ENCODE assay signal across 14 mouse cellular contexts in the genomic region with DNA sequence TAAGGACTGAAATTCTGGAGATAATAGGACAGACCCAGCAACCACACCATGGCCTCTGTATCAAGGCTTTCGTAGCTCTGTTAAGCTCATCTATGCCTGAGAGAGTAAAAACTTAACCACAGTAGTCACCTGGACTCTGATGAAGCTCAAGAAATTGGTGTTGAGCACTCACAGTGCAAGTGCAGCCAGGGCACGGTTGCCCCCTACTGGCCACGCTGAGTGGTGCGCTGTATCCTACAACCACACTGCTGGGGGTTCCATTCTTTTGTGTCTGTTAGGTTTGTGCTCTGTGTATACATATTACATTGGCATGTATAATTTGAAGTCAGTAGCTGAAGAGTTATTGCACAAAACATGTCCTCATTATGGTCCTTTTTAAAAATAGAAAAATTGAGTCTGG. TPM values are rescaled to one million over a fixed set of nuclear protein-coding genes. Genes with fewer than 3 reads are reported as not detected.
DNase-seq lines count a peak whose midpoint lies in the region; ATAC-seq and TF ChIP-seq lines count a peak whose summit lies in the region.
"Had no signal": no experiment of that assay in that cellular context is flagged by ENCODE, and none has a peak within 500 bp of the region (broad histone marks: within the 10 kb centered on the region; RNA-seq: fewer than 3 reads in every experiment).

No protein-coding gene starts in this region.

- no peaks in the 10 kb centered on the region for H3K4me1 ChIP-seq in cerebellum, adult 2 months (ENCODE audit: control insufficient read depth, insufficient read depth, low read length)
- H3K4me1 ChIP-seq: liver, embryonic 15.5 days; neural tube, embryonic 13.5 days; stomach, embryonic 15.5 days had no signal

- WGBS in cerebellum, adult 2 months: 41% methylated on average over 4 of the region's 4 CpGs

- ATAC-seq in activated CD4-positive, CD25-positive, alpha-beta regulatory T cell, adult 4 months: no peak

- peak; percentile 27 to 40 for DNase-seq in cerebellum, postnatal 10 days
- DNase-seq in cerebellum, adult 2 months: no peak
- DNase-seq in left cerebral cortex, adult 18-20 months (ENCODE audit: low spot score in 2 of 2): peak; percentile 37 to 39
- DNase-seq in left cerebral cortex, postnatal 36 days (ENCODE audit: low spot score in 2 of 2): no peak
- DNase-seq in ES-CJ7 (ENCODE audit: low read depth, low spot score): peak; percentile 38
- DNase-seq in kidney, adult 9 months: peak; percentile 66
- no peak for DNase-seq in embryo, embryonic 9.5 days (ENCODE audit: extremely low spot score)
- DNase-seq: B cell, adult 2 months; cerebellum, adult 11-12 months had no signal

- no peak overlapping the region for H3K27ac ChIP-seq in cerebellum, adult 2 months (ENCODE audit: insufficient read depth, low read length)
- H3K27ac ChIP-seq: hindbrain, embryonic 14.5 days; liver, embryonic 15.5 days; neural tube, embryonic 13.5 days; stomach, embryonic 15.5 days had no signal

- intact Hi-C loops in left cerebral cortex, postnatal 36 days (cut with DNase I): no loop called here

- no peak overlapping the region for H3K4me3 ChIP-seq in cerebellum, adult 2 months (replicated peaks; ENCODE audit: insufficient read depth, low read depth, low read length)
- H3K4me3 ChIP-seq: liver, embryonic 15.5 days; neural tube, embryonic 13.5 days; stomach, embryonic 15.5 days had no signal

- TF ChIP-seq POLR2A in cerebellum, adult 2 months (IDR thresholded peaks at IDR 0.05; ENCODE audit: borderline replicate concordance, insufficient read depth, low read length): no peak

- H3K27me3 ChIP-seq in cerebellum, adult 2 months (ENCODE audit: control insufficient read depth, insufficient read depth, low read length): no peaks in the 10 kb centered on the region
- H3K27me3 ChIP-seq: liver, embryonic 15.5 days; neural tube, embryonic 13.5 days; stomach, embryonic 15.5 days had no signal

- no peak; the same call in 1 of the 2 replicates for TF ChIP-seq CTCF in cerebellum, adult 2 months (IDR thresholded peaks at IDR 0.05; ENCODE audit: borderline replicate concordance, insufficient read depth, low read depth, low read length)

RNA-seq across cellular contexts. Expression of gene Mup5, which starts 23.1 kb away (rescaled TPM):
- not detected in 2 replicates for polyA plus RNA-seq in cerebellum, adult 2 months (2012; rRNA removed)
- total RNA-seq in left cerebral cortex, adult 18-20 months (2021): not detected
- under 1 TPM; 0.35 to 0.45 TPM for total RNA-seq in left cerebral cortex, postnatal 36 days (2021)
- not detected for polyA plus RNA-seq in activated CD4-positive, CD25-positive, alpha-beta regulatory T cell, adult 4 months (2017; shearing (Covaris generic))
- polyA plus RNA-seq: hindbrain, embryonic 14.5 days; liver, embryonic 15.5 days; neural tube, embryonic 13.5 days; stomach, embryonic 15.5 days had no signal

Comparison
In these comparisons a context has a peak if more than half of its experiments do, and no peak if none do; other contexts are left out.
1. DNase-seq: peak in cerebellum, postnatal 10 days (2 of 2), left cerebral cortex, adult 18-20 months (2 of 2), ES-CJ7 (single experiment) and kidney, adult 9 months (single experiment); none in cerebellum, adult 2 months (0 of 2), left cerebral cortex, postnatal 36 days (0 of 2) and embryo, embryonic 9.5 days (single experiment).